Mouse (Mus musculus): ENCODE results near the gene Taar1.

The Taar1 gene

GRCm38 (mm10) chr10:23920056-23920455 is at the start of gene Taar1:
Taar1 (plus strand) TSS chr10:23920356.
- DNase-seq = no peak

DNA sequence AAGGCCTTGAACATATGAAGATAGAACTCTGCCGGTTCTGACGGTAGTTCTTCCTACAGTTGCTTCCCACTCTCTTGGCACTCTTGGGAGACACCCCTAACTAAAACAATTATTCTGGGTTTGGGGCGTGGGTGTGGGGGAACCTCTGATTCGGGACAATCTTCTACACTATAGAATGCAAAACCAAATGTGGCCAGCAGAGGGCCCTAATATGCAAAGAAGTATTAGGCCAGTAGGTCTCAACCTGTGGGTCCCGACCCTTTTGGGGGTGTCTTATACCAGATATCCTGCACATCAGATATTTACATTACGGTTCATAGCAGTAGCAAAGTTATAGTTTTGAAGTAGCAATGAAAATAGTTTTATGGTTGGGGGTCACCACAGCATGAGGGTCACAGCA is 39.5 kb upstream of the Taar1 start:
- no peak for DNase-seq

GRCm38 (mm10) chr10:23884910-23885309 is 35.2 kb upstream of the Taar1 start:
- DNase-seq = no peak

DNA sequence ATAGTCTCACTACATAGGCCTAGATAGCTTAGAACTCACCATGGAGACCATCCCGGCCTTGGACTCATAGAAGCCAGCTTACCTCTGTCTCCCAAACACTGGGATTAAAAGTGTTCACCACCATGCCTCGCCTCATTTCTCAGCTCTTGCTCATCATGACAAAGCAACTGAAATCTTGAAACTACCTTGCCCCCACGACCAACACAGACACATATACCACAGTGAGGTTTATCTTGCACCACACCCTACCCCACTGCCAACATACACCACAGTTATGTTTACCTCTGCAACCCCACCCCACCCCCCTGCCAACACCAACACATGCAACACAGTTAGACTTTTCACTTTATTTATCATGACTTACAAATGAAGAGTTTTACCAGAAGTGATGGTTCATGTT is 34.1 kb upstream of the Taar1 start:
- no peak for DNase-seq

- no peak for DNase-seq
Observed at GRCm38 (mm10) chr10:23892987-23893386, 27.2 kb upstream of the Taar1 start.

DNA sequence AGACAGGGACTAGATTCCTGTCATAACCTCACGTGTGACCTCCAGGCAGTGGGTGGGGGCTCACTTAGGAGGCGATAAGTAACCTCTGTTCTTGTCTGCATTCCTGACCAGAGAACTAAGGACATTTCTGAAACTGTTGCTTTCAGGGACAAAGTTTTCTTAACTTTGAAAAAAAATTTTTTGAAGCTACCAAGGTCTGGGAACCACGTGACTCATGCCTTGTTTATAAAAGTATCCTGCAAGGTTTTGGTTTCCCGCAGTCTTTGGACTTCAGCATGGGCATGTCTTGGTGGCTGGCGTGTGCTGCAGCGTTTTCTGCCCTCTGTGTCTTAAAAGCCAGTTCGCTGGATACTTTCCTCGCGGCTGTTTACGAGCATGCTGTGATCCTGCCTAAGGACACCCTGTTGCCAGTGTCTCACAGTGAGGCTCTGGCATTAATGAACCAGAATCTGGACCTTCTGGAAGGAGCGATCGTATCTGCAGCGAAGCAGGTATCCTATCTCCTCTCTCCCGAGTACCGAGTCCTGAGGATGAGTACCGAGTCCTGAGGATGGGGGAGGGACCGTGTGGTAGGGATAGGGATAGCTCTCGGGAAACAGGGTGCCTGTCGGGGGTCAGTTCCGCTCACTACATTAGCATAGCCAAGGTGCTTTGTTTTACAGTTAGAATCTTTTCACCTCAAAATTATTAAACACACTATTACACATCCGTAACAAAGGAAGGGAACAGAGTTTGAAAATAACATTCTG is 25.4 kb upstream of the Taar1 start, which contains the start of gene Vnn1:
Gene Vnn1, plus strand, starts transcription at position 88 of the 749 bp plus-strand sequence.
- no peak for DNase-seq

DNA sequence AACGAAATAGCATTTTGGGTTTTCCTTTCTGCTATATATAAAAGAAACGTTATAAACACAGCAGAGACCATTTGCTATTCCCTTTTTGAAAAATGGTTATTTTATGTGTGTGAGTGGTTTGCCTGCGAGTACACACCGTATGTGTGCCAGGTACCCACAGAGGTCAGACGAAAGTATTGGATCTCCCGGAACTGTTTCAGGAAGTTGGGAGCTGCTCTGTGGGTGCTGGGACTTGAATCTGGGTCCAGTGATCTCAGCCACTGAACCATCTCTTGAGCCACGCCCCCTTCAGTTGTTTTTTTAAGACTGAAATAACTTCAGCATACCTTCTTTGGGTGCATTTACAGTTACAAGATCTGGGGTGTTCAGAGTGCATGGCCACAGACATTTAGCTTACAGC is 24.8 kb upstream of the Taar1 start:
- DNase-seq = no peak

GRCm38 (mm10) chr10:23901119-23901518 is 19.0 kb upstream of the Taar1 start:
- DNase-seq = no peak

GRCm38 (mm10) chr10:23905661-23906060 is 14.5 kb upstream of the Taar1 start:
- no peak for DNase-seq

GRCm38 (mm10) chr10:23922468-23922867 is 2.3 kb downstream of the Taar1 start:
- DNase-seq = no peak

DNA sequence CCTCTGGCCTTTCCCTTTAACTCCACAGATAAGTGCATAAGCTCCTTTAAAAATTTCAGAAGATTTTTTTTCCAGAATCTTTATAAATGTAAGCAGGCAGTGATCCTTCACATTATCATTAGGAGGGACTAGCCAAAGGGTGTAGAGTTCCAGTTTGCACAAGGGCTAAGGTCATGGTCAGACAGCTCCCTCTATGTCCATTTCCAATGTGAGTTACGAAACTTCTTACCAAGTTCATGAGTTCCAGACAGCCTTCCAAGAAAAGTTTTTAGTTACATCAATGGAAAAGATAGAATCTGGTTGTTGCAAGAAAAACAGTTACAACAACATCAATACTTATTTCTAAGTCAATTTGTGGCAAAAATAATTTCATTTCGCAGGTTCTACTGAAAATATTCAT is 3.8 kb downstream of the Taar1 start:
- no peak for DNase-seq

GRCm38 (mm10) chr10:23937613-23938012 is 17.5 kb downstream of the Taar1 start:
- DNase-seq = no peak

- no peak for DNase-seq
Observed at GRCm38 (mm10) chr10:23938312-23938711, 18.2 kb downstream of the Taar1 start, which contains the start of gene Taar2. Taar2 (plus strand) TSS chr10:23938572.

- DNase-seq = no peak
Observed at GRCm38 (mm10) chr10:23942465-23942864, 22.3 kb downstream of the Taar1 start.

DNA sequence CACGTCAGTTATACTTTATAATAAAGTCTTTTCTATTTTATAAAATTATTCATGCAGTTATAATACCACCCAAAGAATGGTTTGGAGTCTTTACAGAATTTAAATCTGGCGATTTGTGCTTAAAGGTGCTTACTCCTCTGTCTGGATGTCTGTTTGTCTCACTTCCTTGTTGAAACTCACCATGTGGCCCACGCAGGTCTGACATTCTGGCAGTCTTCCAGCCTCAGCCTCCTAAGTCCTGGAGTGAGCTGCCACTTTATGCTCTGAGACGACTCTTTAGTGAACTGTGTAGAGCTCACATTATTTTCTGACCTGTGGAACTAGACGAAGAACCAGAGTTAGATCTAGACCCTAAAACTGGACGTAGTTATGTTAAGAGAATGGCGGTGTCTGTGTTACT is 27.9 kb downstream of the Taar1 start:
- DNase-seq = no peak

DNA sequence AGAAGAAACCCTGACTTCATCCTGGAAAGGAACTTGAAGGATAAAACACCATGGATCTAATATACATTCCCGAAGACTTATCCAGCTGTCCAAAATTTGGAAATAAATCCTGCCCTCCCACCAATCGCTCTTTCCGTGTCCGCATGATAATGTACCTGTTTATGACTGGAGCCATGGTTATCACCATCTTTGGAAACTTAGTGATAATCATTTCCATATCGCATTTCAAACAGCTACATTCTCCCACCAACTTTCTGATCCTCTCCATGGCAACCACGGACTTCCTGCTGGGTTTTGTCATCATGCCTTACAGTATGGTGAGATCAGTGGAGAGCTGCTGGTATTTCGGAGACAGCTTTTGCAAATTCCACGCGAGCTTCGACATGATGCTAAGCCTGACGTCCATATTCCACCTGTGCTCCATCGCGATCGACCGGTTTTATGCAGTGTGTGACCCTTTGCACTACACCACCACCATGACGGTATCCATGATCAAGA is 29.4 kb downstream of the Taar1 start, which contains the start of gene Taar3:
Gene Taar3, plus strand, starts transcription at position 51 of the 498 bp plus-strand sequence.
- no peak for DNase-seq

GRCm38 (mm10) chr10:23951714-23952113 is 31.6 kb downstream of the Taar1 start:
- no peak for DNase-seq

GRCm38 (mm10) chr10:23959071-23959470 is 38.9 kb downstream of the Taar1 start:
- DNase-seq = no peak

DNA sequence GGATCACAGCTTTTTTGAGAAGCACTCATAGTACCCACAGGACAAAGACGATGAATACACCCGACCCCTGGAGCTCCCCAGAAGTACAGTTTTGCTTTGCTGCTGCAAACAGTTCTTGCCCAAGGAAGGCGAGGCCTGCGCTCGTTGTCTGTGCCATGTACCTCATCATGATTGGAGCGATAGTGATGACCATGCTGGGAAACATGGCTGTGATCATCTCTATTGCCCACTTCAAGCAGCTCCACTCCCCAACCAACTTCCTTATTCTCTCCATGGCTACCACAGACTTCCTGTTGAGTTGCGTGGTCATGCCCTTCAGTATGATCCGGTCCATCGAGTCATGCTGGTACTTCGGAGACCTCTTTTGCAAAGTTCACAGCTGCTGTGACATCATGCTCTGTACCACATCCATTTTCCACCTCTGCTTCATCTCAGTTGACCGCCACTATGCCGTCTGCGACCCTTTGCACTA is 40.3 kb downstream of the Taar1 start, which contains the start of gene Taar4:
Gene Taar4, plus strand, starts transcription at position 51 of the 472 bp plus-strand sequence.
- no peak for DNase-seq

DNA sequence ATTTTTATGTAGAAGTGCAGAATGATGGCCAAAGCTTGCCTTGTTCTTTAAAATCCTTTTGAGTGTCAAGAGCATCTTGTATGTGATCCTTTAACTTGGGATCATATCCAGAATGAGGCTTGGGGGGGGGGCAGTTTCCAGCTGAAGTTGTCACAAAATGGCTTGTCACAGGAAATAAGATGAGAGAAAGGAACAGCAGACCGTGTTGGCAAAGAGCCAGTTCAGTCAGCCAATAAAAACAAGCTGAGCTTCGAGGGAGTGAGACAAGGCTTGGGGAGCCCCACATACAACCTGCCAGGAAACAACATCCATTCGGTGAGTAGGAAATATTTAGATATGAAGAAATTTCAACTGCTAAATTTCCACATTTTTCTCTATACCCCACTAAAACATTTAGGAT is 43.3 kb downstream of the Taar1 start:
- DNase-seq = no peak

DNA sequence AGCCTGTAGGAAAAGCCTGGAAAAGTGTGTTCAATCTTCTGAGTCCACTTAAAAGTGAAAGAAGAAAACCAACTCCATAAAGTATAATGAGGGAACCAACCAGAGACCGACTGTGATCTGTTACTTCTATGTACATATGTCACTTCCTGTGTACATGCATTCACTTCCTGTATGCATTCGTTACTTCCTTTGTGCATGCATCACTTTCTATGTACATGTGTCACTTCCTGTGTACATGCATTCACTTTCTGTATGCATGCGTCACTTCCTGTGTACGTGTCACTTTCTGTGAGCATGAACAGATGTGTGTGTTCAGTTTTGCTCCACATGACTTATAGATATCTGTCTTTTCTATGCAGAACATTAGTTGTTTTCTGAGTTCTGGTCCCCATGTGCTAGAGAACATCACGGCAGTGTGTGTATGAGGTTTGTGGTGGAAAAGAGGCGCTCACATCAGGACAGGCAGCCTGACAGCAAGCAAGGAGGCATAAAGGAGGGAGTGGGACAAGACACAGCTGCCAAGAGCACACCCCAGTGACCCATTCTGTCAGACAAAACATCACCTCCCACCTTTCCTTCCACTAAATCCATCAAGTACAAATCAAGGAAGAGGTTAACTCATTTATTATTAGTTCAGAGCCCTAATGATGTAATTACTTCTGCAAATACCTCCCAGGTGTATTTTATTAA is 44.9 kb downstream of the Taar1 start:
- no peak for DNase-seq

DNA sequence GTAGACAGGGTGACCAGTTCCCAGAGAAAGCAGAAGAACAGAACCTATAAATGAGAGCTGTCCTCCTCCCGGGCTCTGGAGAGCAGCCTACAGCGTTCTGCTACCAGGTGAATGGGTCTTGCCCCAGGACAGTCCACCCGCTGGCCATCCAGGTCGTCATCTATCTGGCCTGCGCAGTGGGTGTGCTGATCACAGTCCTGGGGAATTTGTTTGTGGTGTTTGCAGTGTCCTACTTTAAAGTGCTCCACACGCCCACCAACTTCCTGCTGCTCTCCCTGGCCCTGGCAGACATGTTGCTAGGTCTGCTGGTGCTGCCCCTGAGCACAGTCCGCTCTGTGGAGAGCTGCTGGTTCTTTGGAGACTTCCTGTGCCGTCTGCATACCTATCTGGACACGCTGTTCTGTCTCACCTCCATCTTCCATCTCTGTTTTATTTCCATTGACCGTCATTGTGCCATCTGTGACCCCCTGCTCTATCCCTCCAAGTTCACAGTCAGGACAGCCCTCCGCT is 50.6 kb downstream of the Taar1 start, which contains the start of gene Taar5:
Gene Taar5, plus strand, starts transcription at position 51 of the 510 bp plus-strand sequence.
- no peak for DNase-seq
